Mouse (Mus musculus) cerebellum, adult 9-10 months (tissue): ENCODE results near the gene Klrg2.
"Not testable (repeated sequence)": the region's sequence is repeated elsewhere in the genome, so short reads cannot be mapped to it uniquely, and the experiment has no call there.

Experiments used
- DNase-seq: peaks from one replicate; pipeline ENCODE4 v3.0.0; 2022

Klrg2 gene

GRCm38 (mm10) chr6:38636852-38637618 is at the start of gene Klrg2:
Gene Klrg2 (minus strand): TSS chr6:38637242.
- no peak for DNase-seq

- DNase-seq: no peak
These were observed 45.5 kb upstream of the Klrg2 start for GRCm38 (mm10) chr6:38682532-38682931.

- DNase-seq: no peak
These were observed 40.6 kb upstream of the Klrg2 start for GRCm38 (mm10) chr6:38677629-38678028.

- DNase-seq: no peak
These were observed 39.7 kb upstream of the Klrg2 start for GRCm38 (mm10) chr6:38676723-38677122.

- no peak for DNase-seq
These were observed 39.2 kb upstream of the Klrg2 start for GRCm38 (mm10) chr6:38676217-38676616.

- no peak for DNase-seq
These were observed 35.0 kb upstream of the Klrg2 start for GRCm38 (mm10) chr6:38672011-38672410.

- no peak for DNase-seq
These were observed 34.2 kb upstream of the Klrg2 start for GRCm38 (mm10) chr6:38671270-38671669.

- DNase-seq: not testable (repeated sequence)
These were observed 33.4 kb upstream of the Klrg2 start for GRCm38 (mm10) chr6:38670488-38670887.

GRCm38 (mm10) chr6:38669580-38669979 is 32.5 kb upstream of the Klrg2 start:
- no peak for DNase-seq

GRCm38 (mm10) chr6:38662714-38663615 is 25.9 kb upstream of the Klrg2 start, which contains the start of gene Clec2l:
Gene Clec2l (plus strand): TSS chr6:38663069.
- peak; percentile 69 for DNase-seq

- no peak for DNase-seq
These were observed 24.6 kb upstream of the Klrg2 start for GRCm38 (mm10) chr6:38661626-38662025.

GRCm38 (mm10) chr6:38650263-38650937 is 13.4 kb upstream of the Klrg2 start:
- peak; percentile 76 for DNase-seq

- DNase-seq: no peak
These were observed 12.5 kb upstream of the Klrg2 start for GRCm38 (mm10) chr6:38649545-38649944.

GRCm38 (mm10) chr6:38643039-38643438 is 6.0 kb upstream of the Klrg2 start:
- no peak for DNase-seq

- no peak for DNase-seq
These were observed 5.6 kb upstream of the Klrg2 start for GRCm38 (mm10) chr6:38642593-38642992.

GRCm38 (mm10) chr6:38641645-38642044 is 4.6 kb upstream of the Klrg2 start:
- DNase-seq: no peak

GRCm38 (mm10) chr6:38641228-38641627 is 4.2 kb upstream of the Klrg2 start:
- no peak for DNase-seq

GRCm38 (mm10) chr6:38640401-38640800 is 3.4 kb upstream of the Klrg2 start:
- no peak for DNase-seq

GRCm38 (mm10) chr6:38635941-38636851 is 846 bp downstream of the Klrg2 start:
- DNase-seq: no peak

GRCm38 (mm10) chr6:38634461-38634860 is 2.6 kb downstream of the Klrg2 start:
- DNase-seq: no peak

- no peak for DNase-seq
These were observed 4.2 kb downstream of the Klrg2 start for GRCm38 (mm10) chr6:38632826-38633225.

- no peak for DNase-seq
These were observed 7.5 kb downstream of the Klrg2 start for GRCm38 (mm10) chr6:38629556-38629955.
